Mouse (Mus musculus): ENCODE results near the gene Cpeb2. TPM values are rescaled to one million over a fixed set of nuclear protein-coding genes. Genes with fewer than 3 reads are reported as not detected.
A peak's percentile ranks its signal among the peaks of the same experiment; 100 is the strongest.

The Cpeb2 gene
- total RNA-seq (2012; rRNA removed) (0.25 and 0.46 TPM in 2 replicates), total RNA-seq (2014; rRNA removed) (0.52 and 0.65 TPM in 2 replicates), polyA plus RNA-seq (2012; ENCODE audit: insufficient read length, low read depth) (0.87 and 1.0 TPM in 2 replicates)

DNA sequence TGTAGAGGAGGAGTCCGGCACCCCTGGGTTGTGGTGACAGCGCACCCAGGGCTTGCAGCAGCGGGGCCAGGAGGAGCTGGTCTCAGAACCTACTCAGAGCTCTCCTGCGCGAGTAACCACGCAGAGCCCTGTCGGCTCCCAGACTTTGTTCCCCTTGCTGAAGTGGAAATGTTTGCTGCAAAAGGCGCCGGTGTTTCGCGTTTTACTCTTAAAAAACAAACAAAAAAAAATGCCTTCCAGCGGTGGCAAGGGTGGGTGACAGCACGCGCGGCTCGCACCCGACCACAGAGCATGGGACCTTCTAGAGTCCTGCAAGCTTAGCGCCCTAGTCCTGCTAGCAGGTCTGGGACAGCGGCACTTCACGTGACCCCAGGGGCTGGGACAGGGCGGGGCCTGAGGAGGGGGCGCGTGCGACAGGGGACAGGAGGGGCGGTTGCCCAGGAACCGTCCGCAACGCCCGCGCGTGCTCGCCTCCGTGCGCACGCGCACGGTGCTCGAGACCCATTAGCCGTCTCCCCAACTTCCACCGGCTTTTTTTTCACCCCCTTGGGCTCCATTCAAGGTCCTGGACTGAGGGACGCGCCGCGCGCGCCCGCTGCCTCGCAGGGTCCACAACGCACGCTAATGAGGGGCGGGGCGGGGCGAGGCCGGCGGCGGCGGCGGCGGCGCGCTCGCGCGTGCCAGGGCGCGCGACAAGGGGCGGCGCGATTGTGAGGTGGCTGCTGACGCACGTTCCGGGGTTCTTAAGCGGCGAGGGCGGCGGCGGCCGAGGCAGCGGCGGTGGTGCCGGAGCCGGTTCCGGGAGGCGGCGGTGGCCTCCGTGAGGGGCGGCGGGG lies at the start of gene Cpeb2:
Cpeb2 (plus strand) TSS at position 691 of the 836 bp plus-strand sequence.
- no peaks in the 10 kb centered on the region for H3K79me2 ChIP-seq (replicated peaks; ENCODE audit: control insufficient read depth, extremely low read depth, insufficient read depth, poor library complexity, severe bottlenecking)
- DNase-seq (ENCODE audit: extremely low read depth), result peak; percentile 72
- TF ChIP-seq NRF1 (IDR thresholded peaks at IDR 0.05; ENCODE audit: low read depth, low read length), result peak; percentile 85
- TF ChIP-seq EP300 (IDR thresholded peaks at IDR 0.05; ENCODE audit: low read length), result no peak
- peak; percentile 62; the same call in 1 of the 2 replicates for TF ChIP-seq MXI1 (IDR thresholded peaks at IDR 0.05; ENCODE audit: low read depth, low read length)
- no peak for TF ChIP-seq RCOR1 (conservative IDR thresholded peaks at IDR 0.05; ENCODE audit: low read depth, low read length)
- TF ChIP-seq PAX5 (IDR thresholded peaks at IDR 0.05; ENCODE audit: low read length), result no peak
- TF ChIP-seq ZNF384 (IDR thresholded peaks at IDR 0.05; ENCODE audit: low read depth, low read length), result no peak
- no peak for TF ChIP-seq ZC3H11A (IDR thresholded peaks at IDR 0.05; ENCODE audit: low read depth, low read length)
- TF ChIP-seq MAX (IDR thresholded peaks at IDR 0.05; ENCODE audit: low read length), result no peak; the same call in 1 of the 2 replicates
- no peak for TF ChIP-seq CHD1 (IDR thresholded peaks at IDR 0.05; ENCODE audit: low read depth, low read length)
- TF ChIP-seq JUN (IDR thresholded peaks at IDR 0.05; ENCODE audit: insufficient read depth, low read depth, low read length), result no peak
- TF ChIP-seq USF1 (IDR thresholded peaks at IDR 0.05; ENCODE audit: low read depth, low read length), result peak; percentile 88
- TF ChIP-seq POLR2A (IDR thresholded peaks at IDR 0.05; ENCODE audit: low read depth, low read length), result peak; percentile 89
- peak; percentile 79 for TF ChIP-seq TCF12 (IDR thresholded peaks at IDR 0.05; ENCODE audit: low read depth, low read length)
- peak; percentile 40; the same call in 1 of the 2 replicates for TF ChIP-seq POLR2AphosphoS2 (IDR thresholded peaks at IDR 0.05; ENCODE audit: low read depth, low read length)
- TF ChIP-seq JUND (conservative IDR thresholded peaks at IDR 0.05; ENCODE audit: low read depth, low read length), result no peak
- no peak for TF ChIP-seq ETS1 (conservative IDR thresholded peaks at IDR 0.05; ENCODE audit: low read depth, low read length)
- no peak for TF ChIP-seq KAT2A (IDR thresholded peaks at IDR 0.05; ENCODE audit: insufficient replicate concordance, low read length)
- TF ChIP-seq MEF2A (IDR thresholded peaks at IDR 0.05; ENCODE audit: borderline replicate concordance, low read depth, low read length), result no peak
- no peak for TF ChIP-seq CHD2 (IDR thresholded peaks at IDR 0.05; ENCODE audit: low read length)
- TF ChIP-seq SMC3 (IDR thresholded peaks at IDR 0.05; ENCODE audit: low read depth, low read length), result no peak
- peak; percentile 90 for TF ChIP-seq ZMIZ1 (IDR thresholded peaks at IDR 0.05; ENCODE audit: low read depth, low read length)
- TF ChIP-seq TBP (conservative IDR thresholded peaks at IDR 0.05; ENCODE audit: low read depth, low read length), result 0 out of 2 replicates have a peak, but pooled peaks have one; percentile 45
- TF ChIP-seq E2F4 (IDR thresholded peaks at IDR 0.05; ENCODE audit: insufficient replicate concordance, low read depth, low read length), result no peak
- peak; percentile 68 for TF ChIP-seq USF2 (conservative IDR thresholded peaks at IDR 0.05; ENCODE audit: low read depth, low read length)
- TF ChIP-seq ELF1 (IDR thresholded peaks at IDR 0.05; ENCODE audit: low read depth, low read length), result peak; percentile 37; the same call in 1 of the 2 replicates
- TF ChIP-seq UBTF (IDR thresholded peaks at IDR 0.05; ENCODE audit: low read depth, low read length), result no peak
- peak; percentile 91 for TF ChIP-seq BHLHE40 (IDR thresholded peaks at IDR 0.05; ENCODE audit: low read depth, low read length)
- TF ChIP-seq HCFC1 (IDR thresholded peaks at IDR 0.05; ENCODE audit: low read depth, low read length), result no peak
- TF ChIP-seq IRF4 (IDR thresholded peaks at IDR 0.05; ENCODE audit: low read depth, low read length), result peak; percentile 15; the same call in 1 of the 2 replicates
- TF ChIP-seq NELFE (IDR thresholded peaks at IDR 0.05; ENCODE audit: low read depth, low read length), result peak; percentile 92
- no peak for TF ChIP-seq ZKSCAN1 (IDR thresholded peaks at IDR 0.05; ENCODE audit: borderline replicate concordance, low read depth, low read length)
- no peak for TF ChIP-seq CTCF (conservative IDR thresholded peaks at IDR 0.05 in 1 of 2, IDR thresholded peaks at IDR 0.05 in 1 of 2; ENCODE audit: low read depth in 2 of 2, low read length in 2 of 2)
- TF ChIP-seq MAFK (IDR thresholded peaks at IDR 0.05; ENCODE audit: insufficient replicate concordance, low read length), result no peak
- TF ChIP-seq GABPA (IDR thresholded peaks at IDR 0.05; ENCODE audit: insufficient replicate concordance, low read depth, low read length), result no peak
- TF ChIP-seq SIN3A (IDR thresholded peaks at IDR 0.05; ENCODE audit: low read length), result no peak
- no peak for TF ChIP-seq MYC (IDR thresholded peaks at IDR 0.05; ENCODE audit: low read depth, low read length)
- no peak for TF ChIP-seq MAZ (IDR thresholded peaks at IDR 0.05; ENCODE audit: low read depth, low read length)
- TF ChIP-seq RAD21 (IDR thresholded peaks at IDR 0.05; ENCODE audit: low read depth, low read length), result no peak
- H3K4me3 ChIP-seq (replicated peaks in 1 of 3; ENCODE audit: low read depth in 2 of 3, low read length in 2 of 3, poor library complexity in 1 of 3), result peak within 1 kb of the TSS; percentile 63 to 93 (median 80)
- H3K4me2 ChIP-seq (ENCODE audit: insufficient read depth, low read depth, poor library complexity, severe bottlenecking), result peak within 1 kb of the TSS; percentile 65
- H3K27ac ChIP-seq (ENCODE audit: insufficient read depth, low read depth), result peak within 1 kb of the TSS; percentile 75
- H3K27me3 ChIP-seq (replicated peaks), result peaks cover 4% of the 10 kb centered on the region
- no peaks in the 10 kb centered on the region for H3K9me3 ChIP-seq (replicated peaks; ENCODE audit: low read length)
- H3K4me1 ChIP-seq (ENCODE audit: control insufficient read depth in 1 of 2, insufficient read depth in 2 of 2), result peaks cover 0 to 16% of the 10 kb centered on the region in 2 experiments; a peak in 2 of 4 replicates
- dilution Hi-C loops (cut with MboI; ENCODE audit: extremely low pct_ligation_motif_present, extremely low pct_unique_long_range_greater_than_20kb, low sequenced_read_pairs) (no loop called here), in situ Hi-C loops (cut with MboI; ENCODE audit: low pct_ligation_motif_present, low pct_unique_long_range_greater_than_20kb, low sequenced_read_pairs) (loop anchor here (25.0 kb wide), 1 partner anchor 130 kb away; no protein-coding TSS in a partner anchor)
- H3K36me3 ChIP-seq (replicated peaks in 1 of 2; ENCODE audit: control insufficient read depth in 1 of 2, insufficient read depth in 1 of 2, low read length in 1 of 2), result no peaks in the 10 kb centered on the region
- H3K9ac ChIP-seq (ENCODE audit: insufficient read depth, low read depth), result peak within 1 kb of the TSS; percentile 84
